Mouse (Mus musculus) hindlimb bud, embryonic 11.5 days (tissue): Measurements from ENCODE around the gene Tcf23.
"Not testable (repeated sequence)": the region's sequence is repeated elsewhere in the genome, so short reads cannot be mapped to it uniquely, and the experiment has no call there.

Experiments
- DNase-seq: peaks from one replicate; pipeline ENCODE4 v3.0.0-alpha.2; 2012; ENCODE audit warnings: low read depth, low spot score; ENCODE audit errors: extremely low spot score

The Tcf23 gene

GRCm38 (mm10) chr5:30994910-30995635 lies 26.6 kb downstream of the Tcf23 start:
- no peak for DNase-seq

GRCm38 (mm10) chr5:30998306-30998705 lies 29.8 kb downstream of the Tcf23 start:
- no peak for DNase-seq

GRCm38 (mm10) chr5:30999324-30999723 lies 30.9 kb downstream of the Tcf23 start:
- no peak for DNase-seq

- no peak for DNase-seq
Measured at GRCm38 (mm10) chr5:31000122-31000521, 31.7 kb downstream of the Tcf23 start.

GRCm38 (mm10) chr5:31000993-31001392 lies 32.5 kb downstream of the Tcf23 start:
- no peak for DNase-seq

- no peak for DNase-seq
Measured at GRCm38 (mm10) chr5:31001560-31001959, 33.1 kb downstream of the Tcf23 start.

GRCm38 (mm10) chr5:31004184-31004583 lies 35.7 kb downstream of the Tcf23 start:
- peak; percentile 77 for DNase-seq

- DNase-seq, result no peak
Measured at GRCm38 (mm10) chr5:31012737-31013136, 44.3 kb downstream of the Tcf23 start.

- DNase-seq, result no peak
Measured at GRCm38 (mm10) chr5:31015913-31016312, 47.5 kb downstream of the Tcf23 start.

GRCm38 (mm10) chr5:31021790-31022189 lies 53.3 kb downstream of the Tcf23 start:
- not testable (repeated sequence) for DNase-seq

- DNase-seq, result no peak
Measured at GRCm38 (mm10) chr5:31022690-31023089, 54.2 kb downstream of the Tcf23 start.

- DNase-seq, result no peak
Measured at GRCm38 (mm10) chr5:31023254-31023653, 54.8 kb downstream of the Tcf23 start.

GRCm38 (mm10) chr5:31024641-31025040 lies 56.2 kb downstream of the Tcf23 start:
- no peak for DNase-seq
